Mouse (Mus musculus): ENCODE results near the gene Gm9837.

Gm9837 gene

GRCm38 (mm10) chr11:53469968-53470695 is at the start of gene Gm9837:
Gene Gm9837, minus strand, starts transcription at chr11:53470479.
- in situ Hi-C loops (cut with MboI, MseI), result loop anchor here (5.0 kb wide), 1 partner anchor 267 kb away; no protein-coding TSS in a partner anchor

- in situ Hi-C loops (cut with MboI, MseI), result no loop called here
These were observed 49.2 kb upstream of the Gm9837 start, which contains the start of gene Sept8 for GRCm38 (mm10) chr11:53519207-53520121. Gene Sept8, plus strand, starts transcription at chr11:53519257.

- in situ Hi-C loops (cut with MboI, MseI), result no loop called here
These were observed 48.5 kb upstream of the Gm9837 start for GRCm38 (mm10) chr11:53518759-53519158.

- in situ Hi-C loops (cut with MboI, MseI), result no loop called here
These were observed 46.7 kb upstream of the Gm9837 start for GRCm38 (mm10) chr11:53516775-53517627.

DNA sequence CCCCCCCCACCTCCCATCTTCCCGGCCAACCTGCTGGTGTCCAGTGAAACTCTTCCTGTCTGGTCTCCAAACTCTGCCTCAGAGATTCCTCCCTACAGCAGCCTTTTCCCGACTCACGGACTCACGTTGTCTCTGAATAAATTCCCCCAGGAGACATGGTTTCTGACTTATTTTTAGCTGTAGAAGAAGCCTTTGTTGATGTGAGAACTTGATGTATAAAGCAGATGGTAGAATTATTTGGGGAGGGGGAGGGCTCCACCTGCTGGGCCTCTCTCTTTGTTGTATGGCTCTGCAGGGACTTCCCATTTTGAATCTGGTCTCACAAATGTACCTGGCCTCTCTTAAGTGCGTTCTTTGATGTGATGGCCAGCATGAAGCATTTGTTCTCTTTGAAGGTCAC is 40.1 kb upstream of the Gm9837 start:
- in situ Hi-C loops (cut with MboI, MseI), result no loop called here

- in situ Hi-C loops (cut with MboI, MseI), result no loop called here
These were observed 38.3 kb upstream of the Gm9837 start for GRCm38 (mm10) chr11:53508591-53508990.

DNA sequence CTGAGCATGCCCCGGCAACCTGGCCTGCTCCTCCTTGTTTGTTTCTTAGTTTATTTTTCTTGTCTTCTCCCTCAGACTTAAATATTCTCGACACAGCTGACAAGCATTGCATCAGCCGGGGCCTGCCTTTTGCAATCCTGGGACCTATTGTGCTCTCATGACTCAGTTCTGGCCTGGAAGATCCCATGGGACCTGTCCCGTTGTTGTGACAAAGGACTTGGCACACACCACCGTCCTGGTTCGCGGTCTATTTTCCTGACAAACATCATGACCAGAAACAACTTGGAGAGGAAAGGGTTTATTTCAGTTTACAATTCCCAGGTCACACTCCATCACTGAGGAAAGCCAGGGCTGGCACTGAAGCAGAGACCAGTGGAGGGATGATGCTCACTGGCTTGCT is 37.9 kb upstream of the Gm9837 start:
- in situ Hi-C loops (cut with MboI, MseI), result no loop called here

DNA sequence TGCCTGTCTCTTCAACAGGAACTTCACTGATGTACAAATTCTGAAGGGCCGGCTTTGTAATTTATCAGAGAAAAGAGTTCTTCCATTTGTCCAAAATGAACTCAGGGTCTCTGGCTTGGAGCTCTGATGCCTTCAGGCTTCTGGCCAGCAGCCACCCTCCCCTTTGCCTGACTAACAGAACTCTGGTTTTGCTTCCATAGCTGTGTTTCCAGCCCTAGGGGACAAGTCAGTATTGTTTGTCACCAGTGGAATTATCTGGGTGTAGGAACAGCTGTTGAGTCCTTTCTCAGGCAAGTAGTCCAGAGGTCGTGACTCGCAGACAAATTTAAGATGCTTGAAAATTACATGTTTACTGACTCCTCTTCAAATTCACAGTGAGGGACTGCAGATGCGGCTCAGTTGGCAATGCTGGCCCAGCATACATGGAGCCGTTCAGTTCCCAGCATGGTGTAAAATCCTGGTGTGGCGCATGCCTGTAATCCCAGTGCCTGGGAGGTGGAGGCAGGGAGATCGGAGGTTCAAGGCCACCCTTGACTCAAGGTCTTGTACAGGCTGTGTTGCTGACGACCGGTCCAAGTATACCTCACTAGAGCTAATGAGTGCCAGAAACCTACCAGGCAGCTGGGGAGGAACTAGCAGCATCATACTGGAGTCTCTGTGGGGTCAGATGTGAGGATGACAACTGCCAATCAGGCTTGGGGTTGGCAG is 37.0 kb upstream of the Gm9837 start:
- in situ Hi-C loops (cut with MboI, MseI), result no loop called here

DNA sequence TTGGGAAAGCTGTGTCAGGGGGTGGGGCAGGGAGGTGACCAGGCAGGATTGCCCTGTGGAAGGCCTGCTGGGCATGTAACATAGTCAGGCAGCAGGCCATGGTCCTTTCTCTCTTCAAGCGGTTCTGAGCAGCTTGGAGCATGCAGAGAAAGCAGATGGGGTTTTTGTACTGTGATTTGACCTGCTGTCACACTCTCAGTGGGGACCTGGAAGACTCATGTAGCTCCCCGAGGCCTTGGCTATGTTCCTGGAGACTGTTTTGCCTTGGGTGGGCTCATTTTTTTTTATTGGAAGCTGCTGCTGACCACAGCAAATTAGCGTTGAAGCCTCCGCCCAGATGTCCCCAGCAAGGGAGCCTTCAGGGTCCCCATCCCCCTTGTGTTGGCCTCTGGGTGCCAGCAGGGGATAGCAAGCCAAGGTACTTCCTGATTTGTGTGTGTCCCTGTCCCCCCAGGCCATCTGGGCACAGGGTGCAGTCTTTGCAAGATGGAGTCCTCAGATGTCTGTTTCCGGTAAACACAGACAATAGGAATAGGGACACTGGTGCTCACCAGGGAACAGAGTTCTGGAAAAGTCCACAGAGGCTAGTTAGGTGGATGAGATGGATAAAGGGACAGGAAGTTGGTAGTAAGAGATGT is 34.9 kb upstream of the Gm9837 start:
- in situ Hi-C loops (cut with MboI, MseI), result no loop called here

DNA sequence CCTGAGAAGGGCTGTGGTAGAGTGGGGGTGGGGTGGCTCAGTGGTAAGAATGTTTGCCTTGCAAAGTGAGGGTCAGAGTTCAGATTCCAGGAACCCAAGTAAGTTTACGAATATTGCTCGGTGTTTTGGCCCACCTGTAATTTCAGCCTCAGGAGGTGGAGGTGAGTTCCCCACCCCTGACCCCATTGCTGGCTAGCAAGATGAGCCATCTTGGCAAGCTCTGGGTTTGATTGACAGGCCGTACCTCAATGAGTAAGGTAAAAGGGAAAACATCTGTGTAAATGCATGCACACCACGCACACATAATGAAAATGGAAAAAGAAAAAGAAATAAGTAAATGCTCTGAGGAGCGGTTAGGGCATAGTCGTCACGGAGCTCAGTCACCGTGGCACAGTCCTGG is 34.1 kb upstream of the Gm9837 start:
- in situ Hi-C loops (cut with MboI, MseI), result no loop called here

DNA sequence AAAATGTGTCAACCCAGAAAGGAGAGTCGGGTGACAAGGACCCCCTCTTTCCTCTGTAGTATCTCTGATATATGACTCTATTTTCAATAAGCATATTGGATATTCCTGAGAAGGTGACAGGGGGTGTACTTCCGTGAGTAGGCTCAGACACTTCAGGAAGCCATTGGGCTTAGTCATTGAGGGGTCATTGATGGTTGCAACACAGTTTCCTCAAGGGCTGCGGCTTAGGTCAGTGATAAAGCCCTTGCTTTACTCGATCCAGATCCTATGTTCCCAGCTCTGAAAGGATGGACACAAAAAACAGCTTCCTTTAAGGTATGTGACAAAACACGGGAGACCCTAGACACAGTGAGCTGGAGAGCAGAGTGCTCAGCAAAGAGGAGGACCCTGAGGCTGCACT is 33.5 kb upstream of the Gm9837 start:
- in situ Hi-C loops (cut with MboI, MseI), result no loop called here

- in situ Hi-C loops (cut with MboI, MseI), result no loop called here
These were observed 31.9 kb upstream of the Gm9837 start for GRCm38 (mm10) chr11:53502039-53502765.

DNA sequence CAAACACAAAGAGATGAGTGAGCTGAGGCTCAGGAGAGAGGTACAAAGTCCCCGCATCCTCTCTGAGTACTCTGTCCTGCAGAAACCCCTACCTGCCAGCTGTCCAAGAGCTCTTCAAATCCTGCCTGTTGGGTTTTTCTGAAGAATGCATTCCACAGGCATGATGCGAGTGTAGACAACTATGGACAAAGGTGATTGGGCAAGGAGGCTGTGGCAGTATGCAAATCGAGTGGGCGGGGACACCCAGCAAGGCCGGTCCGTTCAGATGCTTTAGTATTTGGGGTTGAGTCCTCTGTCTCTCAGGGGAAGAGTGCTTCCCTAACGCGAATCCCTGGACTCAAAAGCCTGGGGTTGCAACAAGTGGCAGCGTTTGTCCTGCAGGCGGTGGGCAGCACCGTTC is 30.3 kb upstream of the Gm9837 start:
- in situ Hi-C loops (cut with MboI, MseI), result no loop called here

- in situ Hi-C loops (cut with MboI, MseI), result no loop called here
These were observed 26.7 kb upstream of the Gm9837 start for GRCm38 (mm10) chr11:53496946-53497345.

GRCm38 (mm10) chr11:53495417-53495816 is 25.1 kb upstream of the Gm9837 start:
- in situ Hi-C loops (cut with MboI, MseI), result no loop called here

GRCm38 (mm10) chr11:53493243-53493955 is 23.1 kb upstream of the Gm9837 start:
- in situ Hi-C loops (cut with MboI, MseI), result loop anchor here (5.0 kb wide), 1 partner anchor 34 kb away; no protein-coding TSS in a partner anchor

DNA sequence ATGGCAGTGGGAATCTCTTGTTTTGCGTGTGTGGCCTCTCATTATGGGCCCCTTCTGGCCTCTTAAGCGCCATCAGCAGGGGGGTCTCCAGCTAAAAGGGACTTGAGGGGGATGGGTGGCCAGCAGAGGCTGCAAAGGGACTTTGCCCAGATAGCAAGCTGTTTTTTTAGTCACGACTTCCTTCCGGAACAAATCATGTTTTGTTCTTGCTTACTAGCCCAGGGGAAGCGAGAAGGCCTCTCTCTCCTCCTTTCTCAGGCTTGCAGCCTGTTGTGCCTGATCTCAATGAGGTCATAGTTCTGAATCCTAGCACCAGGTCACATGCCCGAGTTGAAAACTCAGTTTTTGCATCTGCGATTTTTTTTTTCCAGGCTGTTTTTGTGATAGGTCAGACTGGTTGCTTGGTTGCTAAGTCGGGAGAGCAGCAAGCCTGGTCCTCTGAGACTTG is 21.7 kb upstream of the Gm9837 start:
- in situ Hi-C loops (cut with MboI, MseI), result loop anchor here (5.0 kb wide), 1 partner anchor 35 kb away; no protein-coding TSS in a partner anchor

DNA sequence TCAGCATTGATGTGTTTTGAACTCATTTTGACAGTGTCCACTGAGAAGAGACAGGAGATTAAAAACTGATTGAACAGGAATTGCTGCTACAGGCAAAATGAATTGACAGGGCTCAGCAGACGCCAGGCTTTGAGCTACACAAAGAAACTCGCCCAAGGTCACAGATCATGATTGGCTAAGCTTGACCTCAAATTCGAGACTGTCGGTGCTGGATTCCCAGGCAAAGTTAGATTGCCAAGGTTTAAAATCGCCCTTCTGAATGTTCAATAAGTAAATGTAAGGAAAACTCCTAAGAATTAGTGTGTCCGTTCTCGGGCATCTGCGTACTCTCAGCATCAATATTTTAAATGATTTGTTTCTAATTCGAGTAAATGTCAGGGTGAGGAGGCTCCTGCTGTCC is 19.1 kb upstream of the Gm9837 start:
- in situ Hi-C loops (cut with MboI, MseI), result no loop called here

GRCm38 (mm10) chr11:53489007-53489406 is 18.7 kb upstream of the Gm9837 start:
- in situ Hi-C loops (cut with MboI, MseI), result no loop called here
